Comparison of ENCODE assay signal across 24 mouse cellular contexts in the genomic region with DNA sequence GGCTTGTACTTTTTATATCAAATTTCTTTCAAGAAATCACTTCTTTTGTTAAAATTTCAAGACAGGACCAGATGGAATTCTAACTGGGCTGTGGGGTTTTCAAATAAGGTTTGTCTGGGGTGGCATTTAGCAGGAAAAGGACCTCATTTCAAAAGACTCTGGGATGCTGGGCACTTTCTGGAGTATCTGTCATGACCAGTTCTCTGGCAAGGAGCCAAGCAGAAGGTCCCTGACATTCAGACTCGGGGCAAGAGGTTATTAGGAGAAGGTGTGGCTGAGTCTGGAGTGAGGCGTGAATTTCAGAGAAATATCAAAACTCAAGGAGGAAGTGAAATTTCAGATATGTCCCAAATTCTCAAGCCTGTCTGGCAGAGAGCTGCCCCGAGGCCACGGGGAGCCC.
A peak's percentile ranks its signal among the peaks of the same experiment; 100 is the strongest.
DNase-seq lines count a peak whose midpoint lies in the region; ATAC-seq lines count a peak whose summit lies in the region.
"Had no signal": no experiment of that assay in that cellular context is flagged by ENCODE, and none has a peak within 500 bp of the region (broad histone marks: within the 10 kb centered on the region; RNA-seq: fewer than 3 reads in every experiment).

No protein-coding gene starts in this region.

- H3K4me1 ChIP-seq in kidney, embryonic 15.5 days: 0 out of 2 replicates have a peak, but pooled peaks cover 8% of the 10 kb centered on the region
- H3K4me1 ChIP-seq: embryonic facial prominence, embryonic 12.5 days; liver, embryonic 12.5 days had no signal

- H3K27me3 ChIP-seq in kidney, embryonic 15.5 days: no peaks in the 10 kb centered on the region
- H3K27me3 ChIP-seq: embryonic facial prominence, embryonic 12.5 days; liver, embryonic 12.5 days had no signal

- ATAC-seq in kidney, embryonic 15.5 days (replicated peaks; ENCODE audit: low FRiP score): no peak
- ATAC-seq in megakaryocyte progenitor cell, adult 5-6 weeks (replicated peaks; ENCODE audit: poor library complexity): peak; percentile 31; the same call in 1 of the 2 replicates
- ATAC-seq: forebrain, embryonic 14.5 days; hindbrain, embryonic 16.5 days; liver, embryonic 12.5 days; liver, postnatal 0 days; Patski had no signal

- H3K9ac ChIP-seq in kidney, embryonic 15.5 days: no peak overlapping the region
- H3K9ac ChIP-seq: embryonic facial prominence, embryonic 12.5 days; limb, embryonic 12.5 days; liver, embryonic 12.5 days; liver, postnatal 0 days had no signal

- no peaks in the 10 kb centered on the region for H3K36me3 ChIP-seq in kidney, embryonic 15.5 days
- H3K36me3 ChIP-seq: embryonic facial prominence, embryonic 12.5 days; hindbrain, embryonic 10.5 days; limb, embryonic 12.5 days; liver, embryonic 12.5 days had no signal

- no peak overlapping the region for H3K27ac ChIP-seq in kidney, embryonic 15.5 days
- H3K27ac ChIP-seq: embryonic facial prominence, embryonic 12.5 days; hindbrain, embryonic 10.5 days; kidney, postnatal 0 days; left cerebral cortex, adult 2 months; limb, embryonic 12.5 days; liver, embryonic 12.5 days had no signal

- WGBS in kidney, embryonic 15.5 days: 58% methylated on average over 4 of the region's 4 CpGs

- H3K9me3 ChIP-seq in kidney, embryonic 15.5 days (replicated peaks): no peaks in the 10 kb centered on the region
- H3K9me3 ChIP-seq: embryonic facial prominence, embryonic 12.5 days; hindbrain, embryonic 10.5 days; limb, embryonic 12.5 days; liver, embryonic 12.5 days had no signal

- DNase-seq in adrenal gland, adult 2 months: peak; percentile 52
- DNase-seq in adrenal gland, adult 18-20 months (ENCODE audit: low spot score in 2 of 2): no peak
- DNase-seq in kidney, postnatal 10 days: peak; percentile 23
- DNase-seq in adrenal gland, postnatal 14 days: peak; percentile 55
- no peak for DNase-seq in lung, postnatal 10 days
- DNase-seq: cerebellum, adult 8-10 months; cerebellum, postnatal 36 days; gastrocnemius, postnatal 14 days; heart, postnatal 14 days; liver, postnatal 0 days; lung, postnatal 4 days; midbrain, embryonic 14.5 days; thymus, postnatal 4 days had no signal

- H3K4me2 ChIP-seq in kidney, embryonic 15.5 days: no peak overlapping the region
- H3K4me2 ChIP-seq: embryonic facial prominence, embryonic 12.5 days; limb, embryonic 12.5 days; liver, embryonic 12.5 days had no signal

- no peak overlapping the region for H3K4me3 ChIP-seq in kidney, embryonic 15.5 days (replicated peaks)
- H3K4me3 ChIP-seq: embryonic facial prominence, embryonic 12.5 days; hindbrain, embryonic 10.5 days; left cerebral cortex, adult 2 months; limb, embryonic 12.5 days; liver, embryonic 12.5 days had no signal

Comparison
In these comparisons a context has a peak if more than half of its experiments do, and no peak if none do; other contexts are left out.
1. DNase-seq: peak in adrenal gland, adult 2 months (single experiment), kidney, postnatal 10 days (single experiment) and adrenal gland, postnatal 14 days (single experiment); none in adrenal gland, adult 18-20 months (0 of 2) and lung, postnatal 10 days (single experiment).